Mouse (Mus musculus): ENCODE results near the gene Cnnm2. TPM values are rescaled to one million over a fixed set of nuclear protein-coding genes. Genes with fewer than 3 reads are reported as not detected.

Gene Cnnm2
- polyA plus RNA-seq, 1 experiment = 28.9 TPM

- H3K4me3 ChIP-seq (ENCODE audit: insufficient read depth, low read length) = no peak overlapping the region
- no peak overlapping the region for H3K27ac ChIP-seq (ENCODE audit: insufficient read depth, low read length)
- TF ChIP-seq CTCF (IDR thresholded peaks at IDR 0.05; ENCODE audit: extremely low read depth, insufficient read depth, low read length) (no peak), POLR2A (IDR thresholded peaks at IDR 0.05; ENCODE audit: extremely low read depth, insufficient read depth, low read length) (no peak)
- no peaks in the 10 kb centered on the region for H3K4me1 ChIP-seq (ENCODE audit: control insufficient read depth, insufficient read depth, low read length)
Measured at GRCm38 (mm10) chr19:46886826-46887225, 125.4 kb downstream of the Cnnm2 start.

GRCm38 (mm10) chr19:46887811-46888527 is 126.6 kb downstream of the Cnnm2 start:
- peaks cover 1% of the 10 kb centered on the region; the same call in 1 of the 2 replicates for H3K4me1 ChIP-seq (ENCODE audit: control insufficient read depth, insufficient read depth, low read length)
- no peak overlapping the region for H3K27ac ChIP-seq (ENCODE audit: insufficient read depth, low read length)
- no peak overlapping the region for H3K4me3 ChIP-seq (ENCODE audit: insufficient read depth, low read length)
- TF ChIP-seq CTCF (IDR thresholded peaks at IDR 0.05; ENCODE audit: extremely low read depth, insufficient read depth, low read length) (no peak), POLR2A (IDR thresholded peaks at IDR 0.05; ENCODE audit: extremely low read depth, insufficient read depth, low read length) (no peak)

- no peak overlapping the region for H3K27ac ChIP-seq (ENCODE audit: insufficient read depth, low read length)
Measured at GRCm38 (mm10) chr19:46889666-46890065, 128.3 kb downstream of the Cnnm2 start.

GRCm38 (mm10) chr19:46890657-46891056 is 129.3 kb downstream of the Cnnm2 start:
- Histone ChIP-seq H3K4me3 (ENCODE audit: insufficient read depth, low read length) (no peak overlapping the region), H3K4me1 (ENCODE audit: control insufficient read depth, insufficient read depth, low read length) (peaks cover 1% of the 10 kb centered on the region; the same call in 1 of the 2 replicates), H3K27ac (ENCODE audit: insufficient read depth, low read length) (peak overlapping the region; percentile 51)
- TF ChIP-seq POLR2A (IDR thresholded peaks at IDR 0.05; ENCODE audit: extremely low read depth, insufficient read depth, low read length) (no peak), CTCF (IDR thresholded peaks at IDR 0.05; ENCODE audit: extremely low read depth, insufficient read depth, low read length) (no peak)

More at GRCm38 (mm10) chr19:46889666-46890065, 128.3 kb downstream of the Cnnm2 start:
- Histone ChIP-seq H3K4me1 (ENCODE audit: control insufficient read depth, insufficient read depth, low read length) (peaks cover 1% of the 10 kb centered on the region; the same call in 1 of the 2 replicates), H3K4me3 (ENCODE audit: insufficient read depth, low read length) (no peak overlapping the region)
- TF ChIP-seq POLR2A (IDR thresholded peaks at IDR 0.05; ENCODE audit: extremely low read depth, insufficient read depth, low read length) = no peak
- no peak for TF ChIP-seq CTCF (IDR thresholded peaks at IDR 0.05; ENCODE audit: extremely low read depth, insufficient read depth, low read length)

- TF ChIP-seq POLR2A (IDR thresholded peaks at IDR 0.05; ENCODE audit: extremely low read depth, insufficient read depth, low read length) = no peak
- TF ChIP-seq CTCF (IDR thresholded peaks at IDR 0.05; ENCODE audit: extremely low read depth, insufficient read depth, low read length) = no peak
- Histone ChIP-seq H3K27ac (ENCODE audit: insufficient read depth, low read length) (no peak overlapping the region), H3K4me1 (ENCODE audit: control insufficient read depth, insufficient read depth, low read length) (peaks cover 1% of the 10 kb centered on the region; the same call in 1 of the 2 replicates), H3K4me3 (ENCODE audit: insufficient read depth, low read length) (no peak overlapping the region)
Measured at GRCm38 (mm10) chr19:46892856-46893255, 131.5 kb downstream of the Cnnm2 start.

GRCm38 (mm10) chr19:46893484-46893883 is 132.1 kb downstream of the Cnnm2 start:
- Histone ChIP-seq H3K4me3 (ENCODE audit: insufficient read depth, low read length) (no peak overlapping the region), H3K27ac (ENCODE audit: insufficient read depth, low read length) (no peak overlapping the region), H3K4me1 (ENCODE audit: control insufficient read depth, insufficient read depth, low read length) (peaks cover 1% of the 10 kb centered on the region; the same call in 1 of the 2 replicates)
- TF ChIP-seq POLR2A (IDR thresholded peaks at IDR 0.05; ENCODE audit: extremely low read depth, insufficient read depth, low read length) (no peak), CTCF (IDR thresholded peaks at IDR 0.05; ENCODE audit: extremely low read depth, insufficient read depth, low read length) (no peak)

- Histone ChIP-seq H3K4me1 (ENCODE audit: control insufficient read depth, insufficient read depth, low read length) (peaks cover 10% of the 10 kb centered on the region), H3K4me3 (ENCODE audit: insufficient read depth, low read length) (no peak overlapping the region), H3K27ac (ENCODE audit: insufficient read depth, low read length) (no peak overlapping the region)
- TF ChIP-seq POLR2A (IDR thresholded peaks at IDR 0.05; ENCODE audit: extremely low read depth, insufficient read depth, low read length) (no peak), CTCF (IDR thresholded peaks at IDR 0.05; ENCODE audit: extremely low read depth, insufficient read depth, low read length) (0 out of 2 replicates have a peak, but pooled peaks have one; percentile 11)
Measured at GRCm38 (mm10) chr19:46897135-46897534, 135.7 kb downstream of the Cnnm2 start.

- TF ChIP-seq CTCF (IDR thresholded peaks at IDR 0.05; ENCODE audit: extremely low read depth, insufficient read depth, low read length) (no peak), POLR2A (IDR thresholded peaks at IDR 0.05; ENCODE audit: extremely low read depth, insufficient read depth, low read length) (no peak)
- Histone ChIP-seq H3K27ac (ENCODE audit: insufficient read depth, low read length) (no peak overlapping the region), H3K4me1 (ENCODE audit: control insufficient read depth, insufficient read depth, low read length) (peaks cover 9% of the 10 kb centered on the region), H3K4me3 (ENCODE audit: insufficient read depth, low read length) (no peak overlapping the region)
Measured at GRCm38 (mm10) chr19:46898222-46898621, 136.8 kb downstream of the Cnnm2 start.

- Histone ChIP-seq H3K4me1 (ENCODE audit: control insufficient read depth, insufficient read depth, low read length) (peaks cover 9% of the 10 kb centered on the region), H3K27ac (ENCODE audit: insufficient read depth, low read length) (no peak overlapping the region), H3K4me3 (ENCODE audit: insufficient read depth, low read length) (no peak overlapping the region)
- TF ChIP-seq CTCF (IDR thresholded peaks at IDR 0.05; ENCODE audit: extremely low read depth, insufficient read depth, low read length) (no peak), POLR2A (IDR thresholded peaks at IDR 0.05; ENCODE audit: extremely low read depth, insufficient read depth, low read length) (no peak)
Measured at GRCm38 (mm10) chr19:46899306-46899705, 137.9 kb downstream of the Cnnm2 start.

GRCm38 (mm10) chr19:46899871-46900270 is 138.5 kb downstream of the Cnnm2 start:
- TF ChIP-seq POLR2A (IDR thresholded peaks at IDR 0.05; ENCODE audit: extremely low read depth, insufficient read depth, low read length) = no peak
- no peak for TF ChIP-seq CTCF (IDR thresholded peaks at IDR 0.05; ENCODE audit: extremely low read depth, insufficient read depth, low read length)
- Histone ChIP-seq H3K4me3 (ENCODE audit: insufficient read depth, low read length) (no peak overlapping the region), H3K27ac (ENCODE audit: insufficient read depth, low read length) (no peak overlapping the region), H3K4me1 (ENCODE audit: control insufficient read depth, insufficient read depth, low read length) (peaks cover 12% of the 10 kb centered on the region)

Measured in cortical plate, adult 2 months (tissue).